Mouse (Mus musculus) kidney, postnatal 0 days (tissue): ENCODE measurements at regions not wholly inside any gene's neighbourhood (a gene's known extent, or its start where the extent isn't known, plus 50 kb on each side); places are given as distances from the start of the nearest gene placed in this dataset.

ENCODE experiments used
- ATAC-seq: fragments of 200-750 bp; cut with Nextera tagmentation; replicated peaks from 2 replicates; pipeline ENCODE4 v1.8.0; 2017; ENCODE audit warnings: low read depth, moderate number of reproducible peaks, moderate TSS enrichment, moderate library complexity; ENCODE audit not compliant: low FRiP score
- DNase-seq: peaks from one replicate; pipeline ENCODE4 v3.0.0-alpha.2; 2016; ENCODE audit warnings: low spot score
- H3K27ac ChIP-seq: fragments of 300-500 bp; sonication (generic); 2 replicates; pipeline ENCODE4 v1.5.1; 2014; ENCODE audit warnings: mild to moderate bottlenecking
- H3K27me3 ChIP-seq: fragments of 300-500 bp; sonication (generic); 2 replicates; pipeline ENCODE4 v1.6.1; 2014; ENCODE audit warnings: low read length, mixed read lengths; ENCODE audit not compliant: insufficient read depth
- H3K36me3 ChIP-seq: fragments of 300-500 bp; sonication (generic); 2 replicates; pipeline ENCODE4 v1.6.1; 2014; ENCODE audit warnings: low read length, mixed read lengths; ENCODE audit not compliant: insufficient read depth
- H3K4me1 ChIP-seq: fragments of 300-500 bp; sonication (generic); replicated peaks from 2 replicates; pipeline ENCODE4 v1.6.1; 2014; ENCODE audit warnings: antibody characterized with exemption, low read length, mixed read lengths; ENCODE audit not compliant: insufficient read depth
- H3K4me2 ChIP-seq: fragments of 300-500 bp; sonication (generic); 2 replicates; pipeline ENCODE4 v1.6.1; 2014; ENCODE audit warnings: mild to moderate bottlenecking, low read length, moderate library complexity, mixed read lengths
- H3K4me3 ChIP-seq: fragments of 300-500 bp; sonication (generic); replicated peaks from 2 replicates; pipeline ENCODE4 v1.5.1; 2014; ENCODE audit warnings: low read depth, low read length
- H3K9ac ChIP-seq: fragments of 300-500 bp; sonication (generic); 2 replicates; pipeline ENCODE4 v1.6.1; 2014; ENCODE audit warnings: low read depth, low read length
- H3K9me3 ChIP-seq: fragments of 300-500 bp; sonication (generic); replicated peaks from 2 replicates; pipeline ENCODE4 v1.6.1; 2016; ENCODE audit warnings: low read length, inconsistent platforms, mixed read lengths
- CTCF ChIP-seq: IDR thresholded peaks from 2 replicates; pipeline ENCODE4 v1.5.1; 2016; ENCODE audit warnings: antibody characterized with exemption, low read depth, mild to moderate bottlenecking, moderate library complexity
- WGBS: fragments of 180-500 bp; shearing (Covaris S2); extraction: QIAGEN DNeasy Blood & Tissue Kit; methylation state at CpG from one replicate; pipeline ENCODE4 v1.1.7; 2014; 5-methylcytosine and 5-hydroxymethylcytosine counted together

DNA sequence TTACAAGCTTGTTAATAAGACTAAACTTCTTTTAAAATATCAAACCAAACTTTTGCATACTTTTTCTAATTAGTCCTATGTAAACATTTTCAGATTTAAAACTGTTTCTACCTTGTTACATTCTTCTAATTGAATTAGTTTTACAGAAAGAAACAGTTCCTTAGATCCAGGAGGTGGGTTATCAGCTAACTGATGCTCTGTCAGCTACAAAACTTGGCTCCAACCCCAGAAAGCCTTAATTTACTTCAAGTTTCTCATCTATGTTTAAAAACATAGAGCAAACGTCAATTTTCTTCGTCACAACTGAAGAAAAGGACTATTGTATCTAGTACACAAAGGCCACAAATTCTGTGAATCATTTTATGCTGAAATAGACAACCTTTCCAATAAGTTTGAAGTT, 110.4 kb upstream of the Pclo start:
- H3K4me3 ChIP-seq, result no peak overlapping the region
- no peaks in the 10 kb centered on the region for H3K4me1 ChIP-seq
- no peaks in the 10 kb centered on the region for H3K9me3 ChIP-seq
- no peak overlapping the region for H3K9ac ChIP-seq
- DNase-seq (no peak), ATAC-seq (no peak)
- H3K4me2 ChIP-seq, result no peak overlapping the region
- 70% methylated on average over 2 of the region's 2 CpGs for WGBS
- H3K27ac ChIP-seq, result no peak overlapping the region
- H3K27me3 ChIP-seq, result no peaks in the 10 kb centered on the region
- no peak for TF ChIP-seq CTCF
- H3K36me3 ChIP-seq, result no peaks in the 10 kb centered on the region

DNA sequence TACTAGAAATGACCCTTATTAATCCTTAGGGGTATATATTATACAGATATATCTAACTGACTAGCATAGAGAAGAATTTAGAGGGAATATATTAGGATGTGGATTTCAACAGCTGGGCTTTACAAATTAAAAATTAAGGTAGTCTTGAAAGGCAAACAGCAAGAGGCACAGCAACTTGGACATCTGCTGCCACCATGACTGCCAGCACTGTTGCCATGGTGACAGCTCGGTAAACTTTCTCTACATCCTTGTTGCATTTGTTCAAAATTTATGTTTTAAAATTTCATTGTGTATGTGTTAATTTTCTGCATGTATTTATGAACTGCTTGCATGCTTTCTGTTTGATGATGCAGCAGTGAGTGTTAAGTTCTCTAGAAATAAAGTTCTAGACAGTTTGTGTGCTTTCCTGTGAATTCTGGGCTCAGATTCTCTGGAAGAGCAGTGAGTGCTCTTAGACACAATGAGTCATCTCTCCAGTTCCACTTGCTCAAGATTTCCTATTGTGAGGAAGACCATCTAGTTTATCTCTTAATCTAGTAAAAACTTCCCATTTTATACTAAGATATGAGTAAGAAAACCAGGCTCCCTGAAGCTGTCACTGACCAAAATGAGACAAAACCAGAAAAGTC, 99.4 kb upstream of the Pclo start:
- Histone ChIP-seq H3K4me3 (no peak overlapping the region), H3K9me3 (no peaks in the 10 kb centered on the region), H3K4me2 (no peak overlapping the region), H3K4me1 (no peaks in the 10 kb centered on the region), H3K36me3 (no peaks in the 10 kb centered on the region), H3K27me3 (no peaks in the 10 kb centered on the region), H3K27ac (no peak overlapping the region), H3K9ac (no peak overlapping the region)
- DNase-seq (no peak), ATAC-seq (no peak)
- no peak for TF ChIP-seq CTCF
- 86% methylated on average over 1 of the region's 1 CpGs for WGBS

DNA sequence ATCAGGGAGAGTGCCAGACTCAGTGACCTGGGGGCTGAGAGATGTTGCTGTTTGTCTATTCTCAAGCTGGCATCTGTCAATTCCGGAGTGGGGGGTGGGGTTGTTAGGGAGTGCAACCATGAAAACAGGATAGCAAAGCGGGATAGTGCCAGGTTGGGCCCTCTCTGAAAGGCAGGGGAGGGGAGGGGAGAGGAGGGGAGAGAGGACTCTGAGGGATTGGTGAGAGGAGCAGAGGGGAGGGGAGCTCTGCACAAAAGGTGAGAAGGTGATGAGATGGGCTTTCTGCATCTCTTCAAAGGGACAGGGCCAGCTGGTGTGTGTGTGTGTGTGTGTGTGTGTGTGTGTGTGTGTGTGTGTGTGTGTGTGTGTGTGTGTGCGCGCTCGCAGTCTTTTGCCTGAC, 61.6 kb upstream of the Pclo start:
- no peak overlapping the region for H3K4me2 ChIP-seq
- H3K36me3 ChIP-seq, result no peaks in the 10 kb centered on the region
- H3K9me3 ChIP-seq, result no peaks in the 10 kb centered on the region
- no peaks in the 10 kb centered on the region for H3K4me1 ChIP-seq
- ATAC-seq, result no peak
- no peak overlapping the region for H3K4me3 ChIP-seq
- DNase-seq, result no peak
- H3K27me3 ChIP-seq, result no peaks in the 10 kb centered on the region
- no peak overlapping the region for H3K9ac ChIP-seq
- 32% methylated on average over 5 of the region's 5 CpGs for WGBS
- H3K27ac ChIP-seq, result no peak overlapping the region
- TF ChIP-seq CTCF, result no peak
